Mouse (Mus musculus): ENCODE measurements around the gene Men1.
"Not testable (repeated sequence)": the region's sequence is repeated elsewhere in the genome, so short reads cannot be mapped to it uniquely, and the experiment has no call there.

Men1 gene

DNA sequence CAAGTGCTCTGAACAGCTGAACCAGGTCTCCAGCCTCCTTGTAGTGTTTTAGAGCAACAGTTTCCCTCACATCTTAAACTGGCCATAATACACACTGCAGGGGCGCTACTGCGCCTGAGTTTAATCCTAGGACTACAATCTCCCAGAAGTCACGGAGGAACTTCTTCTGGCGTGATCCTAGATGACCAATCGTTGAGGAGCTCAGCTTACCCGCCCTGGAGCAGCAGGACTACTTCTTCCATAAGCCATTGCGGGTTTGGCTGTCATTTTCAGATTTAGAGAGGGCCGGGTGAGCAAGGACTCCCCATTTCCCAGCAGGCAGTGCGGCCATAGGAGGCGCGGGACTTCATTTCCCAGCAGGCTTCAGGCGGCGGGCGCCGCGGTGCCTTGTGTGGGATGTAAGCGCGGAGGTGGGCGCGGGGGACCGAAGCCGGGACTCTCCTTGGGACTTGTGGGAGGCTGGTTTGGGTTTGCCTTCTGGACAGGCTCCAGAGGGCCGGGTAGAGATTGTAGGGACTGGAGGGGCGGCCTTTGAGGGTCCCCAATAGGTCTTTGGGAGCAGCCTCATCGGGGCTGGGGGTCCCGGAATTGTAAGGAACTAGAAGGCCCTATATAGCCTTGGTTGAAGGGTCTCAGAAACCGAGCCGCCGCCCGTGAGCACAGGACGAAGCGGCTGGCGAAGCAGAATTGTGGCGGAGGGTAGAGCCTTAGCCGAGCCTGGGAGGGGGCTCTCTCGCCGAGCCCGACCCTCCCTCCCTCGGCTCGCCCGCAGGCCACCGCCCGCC lies at the start of gene Men1:
Gene Men1 (plus strand): TSS at position 307 of the 785 bp plus-strand sequence.
- DNase-seq (ENCODE audit: low spot score in 2 of 2): peak; percentile 89 to 91

DNA sequence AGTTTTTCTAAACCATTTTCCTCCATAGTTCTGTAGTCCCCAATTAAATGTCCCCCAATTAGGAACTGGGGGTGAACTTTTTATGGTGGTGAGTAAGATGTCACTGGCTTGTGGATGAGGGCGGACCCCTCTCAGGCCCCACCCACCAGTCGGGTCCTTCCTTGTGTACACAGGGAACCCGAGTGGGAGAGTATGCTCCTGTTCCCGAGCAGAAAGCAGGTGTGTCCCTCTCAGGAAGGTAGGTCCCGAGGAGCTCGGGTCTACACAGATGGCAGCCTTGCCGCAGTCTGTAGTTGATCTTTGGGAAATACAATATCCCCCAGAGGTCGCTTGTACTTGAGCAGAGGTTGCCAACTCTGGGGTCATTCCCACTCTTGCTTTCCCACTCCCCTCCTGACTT lies 49.6 kb upstream of the Men1 start:
- no peak for DNase-seq (ENCODE audit: low spot score in 2 of 2)

DNA sequence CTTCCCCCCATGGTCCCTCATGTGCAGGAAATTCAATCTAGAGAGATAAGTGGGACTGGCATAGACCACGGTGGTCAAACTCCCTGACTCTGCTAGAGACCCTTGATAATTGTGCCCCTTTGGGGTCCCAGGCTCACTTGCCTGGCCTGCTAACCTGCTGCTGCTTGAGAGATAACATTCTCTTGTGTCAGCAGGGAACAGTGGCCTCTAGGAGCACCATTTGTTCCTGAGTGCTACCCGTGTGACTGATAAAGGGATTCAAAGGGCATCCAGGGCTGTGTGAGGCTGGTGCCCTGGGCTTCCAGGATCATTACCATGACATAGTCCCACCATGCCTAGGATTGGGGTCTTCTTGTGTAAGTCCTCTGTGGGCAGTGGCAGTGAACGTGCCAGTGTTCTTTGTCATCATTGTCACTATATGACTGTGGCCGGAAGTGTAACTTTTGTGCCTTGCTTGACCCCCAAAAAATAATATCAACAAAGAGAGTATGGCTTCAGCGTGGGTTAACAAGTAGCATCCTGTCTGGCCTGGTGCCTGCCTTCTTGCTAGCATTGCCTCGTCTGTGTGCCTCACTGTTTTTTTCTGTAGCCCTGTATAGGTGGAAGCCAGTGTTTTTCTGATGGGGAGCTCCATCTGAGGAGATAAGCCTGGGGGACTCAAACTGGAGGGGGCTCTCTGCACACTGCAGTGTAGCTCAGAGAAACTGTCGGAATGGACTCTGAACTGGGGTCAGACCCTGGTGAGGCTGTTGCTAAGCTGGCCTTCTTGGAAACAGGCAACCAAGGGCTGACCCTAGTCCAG lies 48.9 kb upstream of the Men1 start:
- no peak for DNase-seq (ENCODE audit: low spot score in 2 of 2)

DNA sequence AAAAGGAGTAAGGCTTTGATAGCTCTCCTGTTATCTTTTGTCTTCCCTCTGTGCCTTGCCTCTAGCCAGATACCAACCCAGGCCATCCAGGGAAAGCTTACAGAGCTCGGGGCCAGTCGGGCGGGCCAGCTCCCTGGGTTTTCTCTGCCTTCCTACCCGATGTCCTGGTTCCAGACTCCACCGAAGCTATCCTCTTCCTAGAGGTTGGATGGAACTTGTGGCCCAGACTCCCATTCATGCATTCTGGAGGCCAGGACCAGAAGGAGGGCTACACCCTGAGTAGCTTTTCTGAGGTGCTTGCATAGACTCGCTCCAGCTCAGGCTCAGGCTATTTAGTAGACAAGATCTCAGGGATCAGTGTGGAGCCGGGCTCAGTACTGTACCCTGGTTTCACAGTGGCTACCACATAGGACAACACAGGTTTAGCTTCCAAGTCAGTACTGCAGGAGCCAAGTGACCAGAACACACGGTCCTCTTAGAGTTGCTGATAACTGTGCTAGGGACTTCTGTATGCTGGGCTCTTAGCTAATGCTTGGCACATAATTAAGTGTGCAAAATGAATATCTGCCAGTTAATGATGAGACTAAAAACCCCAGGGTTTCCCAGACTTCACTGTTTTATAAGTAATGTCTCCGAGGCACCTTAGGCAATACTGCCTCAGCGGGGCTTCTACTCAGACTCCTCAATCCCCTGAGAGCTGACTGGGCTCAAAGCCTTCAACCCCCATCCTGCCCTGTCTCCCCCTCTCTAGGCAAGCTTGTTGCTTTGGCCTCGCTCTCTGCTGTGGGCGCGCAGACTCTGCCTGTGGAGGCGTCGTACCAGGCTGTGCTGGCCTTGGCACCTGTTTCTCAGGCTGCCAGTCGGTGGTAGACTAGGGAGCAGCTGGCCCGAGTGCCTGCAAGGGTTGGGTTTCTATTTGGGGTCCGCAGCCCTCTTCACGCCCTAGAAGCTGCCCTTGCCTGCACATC lies 48.1 kb upstream of the Men1 start:
- DNase-seq (ENCODE audit: low spot score in 2 of 2): no peak

DNA sequence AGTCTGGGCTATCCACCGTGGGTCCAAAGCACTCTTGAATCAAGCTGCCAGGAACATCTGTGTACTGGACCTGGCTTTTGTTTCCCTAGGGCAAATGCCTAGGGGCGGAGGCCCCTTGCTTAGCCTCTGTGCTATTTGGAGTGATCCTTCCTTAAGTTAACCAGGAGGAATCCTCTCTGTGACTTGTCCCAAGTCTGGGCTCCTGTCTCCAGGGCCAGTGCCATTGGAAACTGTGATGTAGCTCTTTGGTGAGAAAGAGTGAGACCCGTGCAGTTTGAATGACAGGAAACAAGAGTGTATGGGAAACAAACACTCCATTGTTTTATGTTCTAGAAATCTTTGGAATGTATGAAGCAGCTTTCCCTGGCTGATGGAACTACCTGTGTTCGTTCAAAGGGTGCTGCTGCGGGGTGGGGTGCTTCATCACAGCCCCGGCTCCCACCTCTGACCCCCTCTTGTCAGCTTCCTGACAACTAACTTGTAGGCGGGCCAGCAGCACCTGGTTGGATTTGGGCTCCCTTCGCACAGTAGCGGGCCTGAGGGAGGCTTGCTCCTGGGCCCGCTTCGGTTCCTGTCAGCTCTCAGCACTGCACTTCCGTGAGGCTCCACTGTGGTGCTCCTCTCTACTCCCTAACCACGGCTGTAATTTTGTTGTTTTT lies 46.4 kb upstream of the Men1 start:
- no peak for DNase-seq (ENCODE audit: low spot score in 2 of 2)

DNA sequence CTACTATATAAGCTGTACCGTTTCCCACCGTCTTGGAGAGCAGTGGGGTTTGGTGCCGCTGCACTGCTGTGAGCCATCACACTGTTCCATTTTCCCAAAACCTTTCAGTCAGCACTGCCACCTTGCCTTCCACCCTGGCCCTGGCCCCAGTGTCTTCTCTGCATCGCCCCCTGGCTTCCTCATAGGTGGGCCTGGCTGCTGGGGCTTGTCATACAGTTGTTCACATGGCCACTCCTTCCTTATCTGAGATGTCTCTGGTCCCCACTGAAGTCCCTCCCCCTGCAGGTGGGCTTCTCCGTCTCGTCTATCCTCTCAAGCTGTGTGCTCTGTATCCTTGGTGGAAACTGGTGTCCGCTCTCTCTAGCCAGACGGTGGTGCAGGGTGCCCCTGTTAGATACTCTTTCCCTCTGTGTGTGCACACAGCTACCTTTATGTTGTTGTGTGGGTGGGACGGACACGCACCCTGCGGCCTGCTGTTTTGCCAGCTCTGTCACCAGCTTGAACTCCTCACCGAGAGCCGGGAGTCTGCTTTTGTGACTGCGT lies 45.0 kb upstream of the Men1 start:
- no peak for DNase-seq (ENCODE audit: low spot score in 2 of 2)

DNA sequence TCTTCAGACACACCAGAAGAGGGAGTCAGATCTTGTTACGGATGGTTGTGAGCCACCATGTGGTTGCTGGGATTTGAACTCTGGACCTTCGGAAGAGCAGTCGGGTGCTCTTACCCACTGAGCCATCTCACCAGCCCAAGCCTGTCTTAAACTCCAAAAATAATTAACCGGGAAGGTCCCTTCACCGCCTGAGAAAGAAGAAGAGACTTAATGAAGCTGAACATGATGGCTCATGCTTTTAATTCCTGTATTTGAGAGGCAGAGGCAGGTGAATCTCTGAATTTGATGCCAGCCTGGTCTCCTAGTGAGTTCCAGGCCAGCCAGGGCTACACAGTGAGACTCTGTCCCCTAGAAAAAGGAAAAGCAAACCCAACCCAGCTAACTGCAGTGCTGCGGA lies 44.1 kb upstream of the Men1 start:
- not testable (repeated sequence) for DNase-seq (ENCODE audit: low spot score in 2 of 2)

DNA sequence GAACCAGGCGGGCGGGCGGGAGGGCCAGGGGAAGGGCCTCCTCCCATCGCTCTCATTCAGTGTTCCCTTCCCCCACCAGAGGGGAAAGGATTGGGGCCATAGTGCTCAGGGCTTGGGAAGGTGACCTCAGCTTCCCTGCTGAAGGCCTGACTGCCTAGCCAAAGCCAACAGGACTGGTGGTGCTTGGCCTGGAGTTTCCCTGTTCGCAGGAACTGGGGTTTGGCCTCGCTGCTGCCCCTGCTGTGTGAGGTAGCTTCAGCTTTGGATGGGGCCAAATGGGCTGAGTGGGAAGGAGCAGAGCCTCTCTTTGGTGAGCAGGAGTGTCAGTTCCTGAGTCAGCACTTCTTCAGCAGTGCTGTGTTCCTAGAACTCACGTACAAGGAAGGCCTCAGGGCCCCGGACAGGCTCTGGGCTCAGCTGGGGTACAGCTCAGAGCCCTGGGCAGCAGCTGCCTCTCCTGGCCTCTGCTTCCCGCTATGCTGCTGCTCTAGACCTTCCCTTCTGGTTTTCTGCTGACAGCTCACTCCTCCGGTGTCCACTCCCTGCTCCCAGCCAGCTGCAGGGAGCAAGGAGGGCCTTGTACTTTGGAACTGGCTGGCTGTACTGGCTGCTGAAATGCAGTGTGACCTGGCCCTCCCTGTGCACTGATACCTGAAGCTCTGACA lies 43.5 kb upstream of the Men1 start:
- DNase-seq (ENCODE audit: low spot score in 2 of 2): no peak

DNA sequence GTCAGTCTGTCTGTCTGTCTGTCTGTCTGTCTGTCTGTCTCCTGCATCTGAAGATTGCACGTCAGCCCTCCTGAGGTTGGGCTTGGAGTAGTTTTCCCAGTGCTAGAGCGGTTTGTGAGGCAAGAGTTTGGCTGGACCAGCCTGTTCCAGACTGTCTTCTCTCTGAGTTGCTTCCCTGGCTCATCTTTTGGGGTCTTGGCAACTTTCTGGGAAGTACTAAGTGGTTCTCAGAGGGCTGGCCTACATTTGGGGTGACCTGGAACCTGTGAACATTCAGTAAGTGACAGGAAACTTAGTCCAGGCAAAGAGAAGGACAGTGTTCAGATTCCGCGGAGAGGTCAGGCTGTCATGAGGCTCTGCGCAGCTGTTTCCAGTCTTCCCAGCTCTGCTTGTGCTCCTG lies 42.5 kb upstream of the Men1 start:
- DNase-seq (ENCODE audit: low spot score in 2 of 2): no peak

DNA sequence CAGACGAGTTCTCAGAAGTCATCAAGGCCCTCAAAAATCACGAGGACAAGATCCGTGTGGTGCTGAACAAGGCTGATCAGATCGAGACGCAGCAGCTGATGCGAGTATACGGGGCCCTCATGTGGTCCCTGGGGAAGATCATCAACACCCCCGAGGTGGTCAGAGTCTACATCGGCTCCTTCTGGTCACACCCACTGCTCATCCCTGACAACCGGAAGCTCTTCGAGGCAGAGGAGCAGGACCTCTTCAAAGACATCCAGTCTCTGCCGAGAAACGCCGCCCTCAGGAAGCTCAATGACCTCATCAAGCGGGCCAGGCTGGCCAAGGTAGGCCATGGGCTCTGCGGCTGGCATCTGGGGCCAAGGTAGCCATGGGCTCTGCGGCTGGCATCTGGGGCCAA lies 40.5 kb upstream of the Men1 start:
- no peak for DNase-seq (ENCODE audit: low spot score in 2 of 2)

DNA sequence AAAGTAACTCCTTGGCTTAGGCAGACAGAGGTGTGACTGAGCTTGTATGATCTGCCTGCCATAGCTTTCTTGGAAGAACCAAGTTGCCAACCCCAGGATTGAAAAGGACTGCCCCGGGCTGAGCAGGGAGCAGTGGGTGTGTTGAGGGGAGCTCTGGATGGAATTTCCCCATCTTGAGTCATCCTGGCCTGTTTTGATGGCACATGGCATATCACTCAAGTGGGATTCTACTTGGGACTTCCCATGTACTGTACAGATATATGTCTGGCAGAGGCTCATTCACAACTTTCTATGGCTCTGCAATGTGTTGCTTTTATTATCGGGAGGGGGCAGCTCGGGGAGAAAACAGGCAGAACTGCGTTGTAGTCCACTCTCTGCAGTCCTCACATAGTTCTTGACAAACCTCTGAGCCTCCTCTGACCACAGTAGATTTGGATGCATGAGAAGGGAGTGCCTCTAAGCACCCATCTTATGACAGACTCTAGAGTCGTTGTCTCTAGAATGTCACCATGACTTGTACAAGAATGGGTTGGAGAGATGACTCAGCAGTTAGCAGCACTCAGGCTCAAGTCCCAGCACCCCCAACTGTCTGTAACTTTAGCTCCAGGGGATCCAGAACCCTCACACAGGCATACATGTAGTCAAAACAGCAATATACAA lies 38.1 kb upstream of the Men1 start:
- no peak for DNase-seq (ENCODE audit: low spot score in 2 of 2)

DNA sequence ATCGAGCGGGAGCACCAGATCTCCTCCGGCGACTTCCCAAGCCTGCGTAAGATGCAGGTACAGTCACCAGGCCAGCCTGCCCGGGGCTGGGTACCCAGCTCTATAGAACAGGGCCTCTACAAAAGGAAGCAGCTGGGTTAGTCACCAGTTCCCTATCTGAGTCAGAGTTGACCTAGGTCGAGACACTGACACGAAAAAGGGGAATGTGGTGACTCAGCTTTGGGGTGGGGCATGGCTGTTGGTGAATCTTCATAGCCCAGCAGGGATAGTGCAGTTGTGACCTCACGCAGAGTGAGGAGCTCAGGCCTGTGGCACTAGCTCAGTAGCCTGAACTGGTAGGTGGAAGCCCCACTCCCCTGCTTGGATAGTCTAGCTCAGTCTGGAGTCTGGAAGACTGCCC lies 37.1 kb upstream of the Men1 start:
- DNase-seq (ENCODE audit: low spot score in 2 of 2): no peak

DNA sequence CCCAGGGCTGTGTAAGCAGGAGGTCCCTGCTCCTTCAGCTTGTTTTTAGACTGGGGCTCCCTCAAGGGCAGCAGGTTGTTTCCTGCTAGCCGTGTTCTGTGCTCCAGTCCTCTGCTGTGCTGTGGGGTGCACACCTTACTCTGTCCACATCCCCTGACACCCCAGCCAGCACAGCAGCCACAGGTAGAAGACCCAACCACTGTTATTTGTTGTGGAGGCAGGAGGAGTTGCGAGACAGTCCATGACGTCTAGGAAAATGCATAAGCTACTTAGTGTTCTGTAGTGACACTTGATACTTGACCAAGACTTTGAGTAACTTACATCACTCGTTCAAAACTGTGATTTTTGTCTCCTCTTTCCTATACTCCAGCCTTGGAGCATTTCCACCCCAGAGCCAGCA lies 35.8 kb upstream of the Men1 start:
- DNase-seq (ENCODE audit: low spot score in 2 of 2): no peak

DNA sequence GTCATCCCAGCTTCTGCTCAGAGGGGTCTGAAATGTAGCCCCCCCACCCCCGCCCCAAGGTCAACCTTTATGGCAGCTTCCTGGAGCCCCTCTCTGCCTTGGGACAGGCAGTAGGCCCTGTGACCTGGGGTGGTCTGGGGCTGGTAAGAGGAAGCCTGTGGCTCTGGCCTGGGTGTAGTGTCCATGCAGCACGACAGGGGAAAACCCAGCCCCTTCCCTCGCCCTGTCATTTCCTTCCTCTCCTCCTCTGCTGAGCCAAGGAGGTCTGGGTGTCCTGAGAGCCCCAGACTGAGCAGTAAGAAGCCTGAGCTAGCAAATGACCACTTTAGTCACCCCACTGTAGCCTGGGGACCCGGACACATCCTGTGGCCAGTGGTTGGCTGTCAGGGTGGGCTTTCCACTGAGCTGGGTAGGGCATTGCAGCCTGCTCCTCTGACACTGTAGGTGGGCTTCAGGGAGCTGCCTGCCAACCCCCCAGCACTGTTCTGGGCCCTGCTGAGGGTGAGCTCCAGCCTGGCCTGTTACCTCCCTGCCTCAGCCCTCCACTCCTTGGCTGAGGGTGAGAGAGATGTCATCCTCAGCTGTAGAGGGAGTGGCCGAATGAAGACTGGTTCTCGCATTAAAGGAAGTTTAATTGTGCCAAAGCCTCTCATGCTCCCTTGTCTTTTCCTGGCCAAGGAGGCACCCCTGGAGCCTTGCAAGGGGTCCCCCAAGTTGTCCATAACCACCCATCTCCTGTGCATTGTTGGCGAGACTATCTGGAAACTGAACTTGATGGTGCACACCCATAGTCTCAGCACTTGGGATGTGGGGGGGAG lies 35.1 kb upstream of the Men1 start:
- DNase-seq (ENCODE audit: low spot score in 2 of 2): no peak

DNA sequence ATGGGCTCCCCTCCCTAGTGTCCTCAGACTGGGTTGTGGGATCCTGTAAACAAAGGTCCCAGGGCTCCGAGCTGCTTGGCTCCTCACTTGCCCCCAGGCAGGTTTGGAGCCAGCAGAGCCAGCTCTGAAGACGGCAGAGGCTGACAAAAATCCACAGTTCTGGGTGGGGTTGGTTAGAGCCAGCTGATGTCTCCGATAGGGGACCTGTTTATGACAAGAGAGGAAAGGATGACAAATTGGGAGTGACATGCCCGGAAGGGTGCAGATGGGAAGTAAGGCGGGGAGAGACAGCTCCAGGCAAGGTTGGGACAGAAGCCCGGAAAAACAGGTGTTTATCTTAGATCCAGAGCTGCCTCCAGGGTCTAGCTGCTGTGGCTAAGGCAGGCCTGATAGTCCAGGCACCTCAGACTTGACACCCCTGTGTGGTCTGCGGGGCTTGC lies 34.4 kb upstream of the Men1 start:
- no peak for DNase-seq (ENCODE audit: low spot score in 2 of 2)

DNA sequence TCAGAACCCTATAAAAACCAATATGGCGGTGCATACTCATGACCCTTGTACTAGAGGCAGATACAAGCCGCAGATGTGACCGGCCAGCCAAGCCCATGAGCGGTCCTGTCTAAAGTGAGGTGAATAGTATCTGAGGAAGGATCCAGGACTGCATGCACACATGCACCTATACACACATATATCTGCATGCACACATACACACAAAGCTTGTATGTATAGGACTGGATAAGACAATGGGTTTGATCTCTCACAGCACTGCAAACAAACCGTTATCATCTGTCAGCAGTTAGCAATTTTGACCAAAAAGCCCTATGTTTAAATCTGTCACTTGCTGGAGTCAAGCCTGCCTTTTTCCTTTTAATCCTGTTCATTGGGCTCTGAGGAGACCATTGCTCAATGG lies 32.7 kb upstream of the Men1 start:
- no peak for DNase-seq (ENCODE audit: low spot score in 2 of 2)

DNA sequence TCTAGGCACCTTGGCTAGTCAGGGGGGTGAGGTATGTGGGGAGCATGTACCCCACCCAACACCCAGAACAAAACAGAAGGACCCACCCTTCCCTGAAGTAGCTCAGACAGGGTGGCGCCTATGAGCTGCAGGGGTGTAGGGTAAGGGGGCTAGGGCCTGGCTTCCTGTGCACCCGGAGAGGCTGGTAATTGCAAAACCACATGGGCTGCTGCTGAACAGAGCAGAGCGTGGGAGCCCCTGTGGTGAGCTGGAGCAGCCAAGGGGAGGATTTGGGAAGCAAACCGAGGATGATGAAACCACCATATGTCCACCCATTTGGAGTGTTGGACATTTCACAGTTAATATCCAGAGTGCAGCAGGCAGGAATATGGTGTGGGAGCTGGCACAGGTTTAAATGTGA lies 32.3 kb upstream of the Men1 start:
- DNase-seq (ENCODE audit: low spot score in 2 of 2): no peak

DNA sequence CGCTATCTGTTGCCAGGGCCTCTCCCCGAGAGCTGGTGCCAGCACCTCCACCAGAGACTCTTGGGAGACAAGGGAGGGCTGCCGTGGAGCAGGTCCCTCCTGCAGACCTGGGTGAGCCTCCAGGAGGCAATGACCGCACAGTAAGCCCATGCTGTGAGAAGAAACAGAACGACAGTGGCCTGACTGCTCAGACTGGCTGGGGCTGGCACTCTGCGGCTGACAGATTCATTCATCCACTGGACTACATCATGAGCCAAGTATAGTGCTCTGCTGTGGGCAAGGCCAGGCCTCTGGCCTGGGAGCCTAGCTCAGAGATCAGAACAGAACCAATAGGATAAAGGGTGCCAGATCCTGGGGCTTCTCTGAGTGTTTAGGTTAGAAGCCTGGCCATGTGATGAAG lies 30.9 kb upstream of the Men1 start:
- no peak for DNase-seq (ENCODE audit: low spot score in 2 of 2)

DNA sequence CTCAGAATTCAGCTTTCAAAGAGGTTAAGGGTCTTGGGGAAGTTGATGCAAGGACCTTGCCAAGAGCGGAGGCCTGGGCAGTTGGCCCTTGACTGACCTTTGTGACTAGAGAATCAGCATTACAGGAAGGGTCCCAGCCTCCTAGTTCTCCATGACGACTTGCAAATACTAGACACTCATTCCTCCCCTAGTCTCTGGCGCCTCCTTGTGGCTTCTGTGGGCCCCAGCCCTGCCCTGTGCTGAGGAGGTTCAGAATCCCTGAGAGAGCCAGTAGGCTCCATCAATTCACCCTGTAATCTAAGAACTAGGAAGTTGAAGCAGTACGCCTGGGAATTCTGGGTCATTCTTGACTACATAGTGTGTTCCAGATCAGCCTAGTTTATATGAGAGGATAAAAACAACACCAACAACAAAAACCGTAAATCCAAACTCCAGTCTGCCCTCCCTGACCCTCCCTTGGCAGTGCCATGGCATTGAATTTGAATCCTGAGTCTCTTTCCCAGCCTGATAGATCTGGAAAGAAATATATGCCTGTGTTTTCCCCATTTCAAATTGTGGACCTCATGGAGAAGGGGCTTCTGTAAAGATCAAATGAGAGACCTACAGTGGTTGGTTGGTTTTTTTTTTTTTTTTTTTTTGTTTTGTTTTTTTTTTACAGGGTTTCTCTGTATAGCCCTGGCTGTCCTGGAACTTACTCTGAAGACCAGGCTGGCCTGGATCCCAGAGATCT lies 29.8 kb upstream of the Men1 start:
- DNase-seq (ENCODE audit: low spot score in 2 of 2): peak; percentile 52 to 70

All from frontal cortex, postnatal 25 days (tissue).